Mouse (Mus musculus): ENCODE data around the gene Nol9. TPM values are rescaled to one million over a fixed set of nuclear protein-coding genes. Genes with fewer than 3 reads are reported as not detected.

Gene Nol9
- polyA plus RNA-seq, 1 experiment = 28.8 TPM

Other genes with a start within 250 kb of the Nol9 start
- gene Camta1, start 177.4 kb upstream of the Nol9 start, polyA plus RNA-seq (2012; rRNA removed) = 64.3 and 92.9 TPM in 2 replicates
- 84.0 and 84.3 TPM in 2 replicates for gene Dnajc11, start 105.6 kb upstream of the Nol9 start, polyA plus RNA-seq (2012; rRNA removed)
- 37.9 and 43.4 TPM in 2 replicates for gene Thap3, start 50.3 kb upstream of the Nol9 start, polyA plus RNA-seq (2012; rRNA removed)
- gene Phf13, start 43.1 kb upstream of the Nol9 start, polyA plus RNA-seq (2012; rRNA removed) = 18.4 and 19.6 TPM in 2 replicates
- 3.7 and 5.0 TPM in 2 replicates for gene Klhl21, start 30.5 kb upstream of the Nol9 start, polyA plus RNA-seq (2012; rRNA removed)
- 26.8 and 33.6 TPM in 2 replicates for gene Zbtb48, start 11.7 kb upstream of the Nol9 start, polyA plus RNA-seq (2012; rRNA removed)
- 0.37 and 0.58 TPM in 2 replicates for gene Tas1r1, start 753 bp upstream of the Nol9 start, polyA plus RNA-seq (2012; rRNA removed)
- gene Plekhg5, start 33.2 kb downstream of the Nol9 start, polyA plus RNA-seq (2012; rRNA removed) = 14.0 and 18.6 TPM in 2 replicates
- gene Tnfrsf25, start 76.6 kb downstream of the Nol9 start, polyA plus RNA-seq (2012; rRNA removed) = 3.8 and 4.4 TPM in 2 replicates
- 0.38 and 0.48 TPM in 2 replicates for gene Espn, start 113.0 kb downstream of the Nol9 start, polyA plus RNA-seq (2012; rRNA removed)
- gene Hes2, start 119.5 kb downstream of the Nol9 start, polyA plus RNA-seq (2012; rRNA removed) = not detected in 2 replicates
- gene Acot7, start 138.8 kb downstream of the Nol9 start, polyA plus RNA-seq (2012; rRNA removed) = 178 and 244 TPM in 2 replicates
- gene Gpr153, start 234.9 kb downstream of the Nol9 start, polyA plus RNA-seq (2012; rRNA removed) = 31.2 and 44.3 TPM in 2 replicates